ENCODE assay signal across 7 mouse cellular contexts in the genomic region with DNA sequence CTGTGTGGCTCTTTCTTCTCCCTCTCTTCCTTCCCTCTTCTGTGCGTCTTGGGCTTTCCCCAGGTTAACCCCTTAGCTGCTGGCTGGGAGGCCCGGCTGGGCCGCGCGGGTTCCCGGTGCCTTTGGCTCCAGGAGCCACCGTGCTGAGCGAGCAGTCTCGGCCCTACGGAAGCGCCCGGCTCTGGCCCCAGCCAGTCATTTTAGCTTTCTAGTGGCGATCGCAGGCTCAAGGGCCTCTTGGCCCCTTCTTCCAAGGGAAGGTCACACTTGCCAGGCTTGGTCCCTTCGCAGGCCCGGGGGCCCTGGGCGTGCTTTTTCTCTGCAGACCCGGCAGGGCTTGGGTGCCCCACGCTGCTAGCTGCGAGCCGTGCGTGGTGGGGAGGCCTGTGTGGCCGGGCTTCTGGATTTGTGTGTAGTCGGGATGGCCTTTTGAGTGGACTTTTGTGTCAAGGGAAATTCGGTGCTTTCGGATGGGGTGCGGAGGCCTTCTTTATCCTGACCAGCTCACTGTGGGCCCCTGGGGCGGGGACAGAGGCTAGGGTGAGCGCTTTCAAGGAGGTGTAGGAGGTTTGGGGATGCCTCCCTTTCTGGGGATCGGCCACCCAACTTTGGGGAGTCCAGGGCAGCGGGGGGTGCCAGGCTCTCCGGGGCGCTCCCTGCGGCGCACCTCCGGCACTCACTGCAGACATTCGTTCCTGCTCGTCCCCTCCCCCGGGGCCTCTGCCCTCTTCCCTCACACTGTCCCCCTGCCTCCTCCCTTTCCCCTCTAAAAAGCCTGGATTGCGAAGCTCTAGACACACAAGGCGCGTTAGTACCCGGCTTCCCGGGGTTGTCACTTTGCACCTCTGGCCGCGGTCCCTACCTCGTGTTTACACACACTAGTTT. TPM values are rescaled to one million over a fixed set of nuclear protein-coding genes. Genes with fewer than 3 reads are reported as not detected.
DNase-seq lines count a peak whose midpoint lies in the region; ATAC-seq and TF ChIP-seq lines count a peak whose summit lies in the region.

No protein-coding gene starts in this region.

- no peak for TF ChIP-seq EP300 in stomach, postnatal 0 days (optimal IDR thresholded peaks at IDR 0.05)

- WGBS in intestine, embryonic 14.5 days = under 1% methylated on average over 45 of the region's 47 CpGs
- WGBS in limb, embryonic 15.5 days = 1% methylated on average over 44 of the region's 47 CpGs
- WGBS in midbrain, embryonic 15.5 days = under 1% methylated on average over 47 of the region's 47 CpGs
- WGBS in stomach, postnatal 0 days = 1% methylated on average over 45 of the region's 47 CpGs

- peak; percentile 86 for DNase-seq in R1 (ENCODE audit: low read depth, low spot score)
- peak; percentile 69 for DNase-seq in gastrocnemius, postnatal 25 days
- peak; percentile 88 for DNase-seq in intestine, embryonic 14.5 days (ENCODE audit: low spot score)
- peak; percentile 83 for DNase-seq in stomach, postnatal 0 days (ENCODE audit: low spot score)

- peaks cover 18% of the 10 kb centered on the region for H3K4me1 ChIP-seq in brown adipose tissue, adult 24 weeks (ENCODE audit: control insufficient read depth, insufficient read depth, insufficient read length, low read length)
- H3K4me1 ChIP-seq in intestine, embryonic 14.5 days (replicated peaks; ENCODE audit: control insufficient read depth, insufficient read depth, low read length) = peaks cover 44% of the 10 kb centered on the region
- peaks cover 50% of the 10 kb centered on the region for H3K4me1 ChIP-seq in limb, embryonic 15.5 days
- H3K4me1 ChIP-seq in midbrain, embryonic 15.5 days = peaks cover 56% of the 10 kb centered on the region
- H3K4me1 ChIP-seq in stomach, postnatal 0 days (replicated peaks; ENCODE audit: control insufficient read depth, insufficient read depth) = peaks cover 9% of the 10 kb centered on the region

- ATAC-seq in intestine, embryonic 14.5 days (replicated peaks; ENCODE audit: low FRiP score, low TSS enrichment, low read depth) = peak; percentile 56
- ATAC-seq in limb, embryonic 15.5 days (ENCODE audit: insufficient number of reproducible peaks, low FRiP score, low TSS enrichment, low read depth) = 0 out of 2 replicates have a peak, but pooled peaks have one; percentile 11
- ATAC-seq in midbrain, embryonic 15.5 days (replicated peaks) = 0 out of 2 replicates have a peak, but pooled peaks have one; percentile 51
- ATAC-seq in stomach, postnatal 0 days (ENCODE audit: low FRiP score, low TSS enrichment) = peak; percentile 63

- H3K27ac ChIP-seq in brown adipose tissue, adult 24 weeks (replicated peaks; ENCODE audit: low read depth, low read length) = peak overlapping the region; percentile 87
- peak overlapping the region; percentile 99 for H3K27ac ChIP-seq in intestine, embryonic 14.5 days (ENCODE audit: low read depth)
- H3K27ac ChIP-seq in limb, embryonic 15.5 days = peak overlapping the region; percentile 98
- H3K27ac ChIP-seq in midbrain, embryonic 15.5 days = peak overlapping the region; percentile 93
- peak overlapping the region; percentile 99 for H3K27ac ChIP-seq in stomach, postnatal 0 days (replicated peaks)

- peak overlapping the region; percentile 94 for H3K4me2 ChIP-seq in intestine, embryonic 14.5 days (ENCODE audit: low read length)
- peak overlapping the region; percentile 81 for H3K4me2 ChIP-seq in limb, embryonic 15.5 days
- H3K4me2 ChIP-seq in midbrain, embryonic 15.5 days = peak overlapping the region; percentile 62
- peak overlapping the region; percentile 86 for H3K4me2 ChIP-seq in stomach, postnatal 0 days (replicated peaks; ENCODE audit: low read depth)

- H3K27me3 ChIP-seq in intestine, embryonic 14.5 days (replicated peaks; ENCODE audit: control insufficient read depth, insufficient read depth, low read length) = no peaks in the 10 kb centered on the region
- H3K27me3 ChIP-seq in limb, embryonic 15.5 days = no peaks in the 10 kb centered on the region
- no peaks in the 10 kb centered on the region for H3K27me3 ChIP-seq in midbrain, embryonic 15.5 days (replicated peaks)
- H3K27me3 ChIP-seq in stomach, postnatal 0 days (ENCODE audit: control insufficient read depth, insufficient read depth, low read length) = no peaks in the 10 kb centered on the region

- no peak for TF ChIP-seq CTCF in stomach, postnatal 0 days (IDR thresholded peaks at IDR 0.05; ENCODE audit: low read depth)

- H3K9ac ChIP-seq in intestine, embryonic 14.5 days (ENCODE audit: low read length) = peak overlapping the region; percentile 98
- H3K9ac ChIP-seq in limb, embryonic 15.5 days = peak overlapping the region; percentile 94
- peak overlapping the region; percentile 75 for H3K9ac ChIP-seq in midbrain, embryonic 15.5 days
- H3K9ac ChIP-seq in stomach, postnatal 0 days (ENCODE audit: low read length) = peak overlapping the region; percentile 98

- H3K4me3 ChIP-seq in brown adipose tissue, adult 24 weeks (ENCODE audit: insufficient read depth, low read depth, low read length) = peak overlapping the region; percentile 85
- peak overlapping the region; percentile 91 for H3K4me3 ChIP-seq in intestine, embryonic 14.5 days (ENCODE audit: low read depth, low read length)
- H3K4me3 ChIP-seq in limb, embryonic 15.5 days = peak overlapping the region; percentile 74
- peak overlapping the region; percentile 60 for H3K4me3 ChIP-seq in midbrain, embryonic 15.5 days
- peak overlapping the region; percentile 84 for H3K4me3 ChIP-seq in stomach, postnatal 0 days (ENCODE audit: low read depth, low read length)

- no peaks in the 10 kb centered on the region for H3K9me3 ChIP-seq in intestine, embryonic 14.5 days (ENCODE audit: control insufficient read depth, low read length)
- no peaks in the 10 kb centered on the region for H3K9me3 ChIP-seq in limb, embryonic 15.5 days
- no peaks in the 10 kb centered on the region for H3K9me3 ChIP-seq in midbrain, embryonic 15.5 days
- H3K9me3 ChIP-seq in stomach, postnatal 0 days (ENCODE audit: control insufficient read depth, low read length) = no peaks in the 10 kb centered on the region

- peaks cover 7% of the 10 kb centered on the region; the same call in 1 of the 2 replicates for H3K36me3 ChIP-seq in intestine, embryonic 14.5 days (ENCODE audit: control insufficient read depth, insufficient read depth, low read length)
- H3K36me3 ChIP-seq in limb, embryonic 15.5 days = no peaks in the 10 kb centered on the region
- H3K36me3 ChIP-seq in midbrain, embryonic 15.5 days (replicated peaks) = no peaks in the 10 kb centered on the region
- no peaks in the 10 kb centered on the region for H3K36me3 ChIP-seq in stomach, postnatal 0 days (ENCODE audit: control insufficient read depth, insufficient read depth, low read length)

RNA-seq across cellular contexts. Expression of a gene that starts 2.2 kb away (rescaled TPM):
- 8.1 and 8.5 TPM in 2 replicates for polyA plus RNA-seq in brown adipose tissue, adult 24 weeks (2012; ENCODE audit: insufficient read depth, insufficient read length, missing spikeins)
- total RNA-seq in gastrocnemius, postnatal 25 days (2021) = 1 to 10 TPM; 7.8 to 8.8 TPM
- polyA plus RNA-seq in intestine, embryonic 14.5 days (2014; fragmentation: Nextera tagmentation; extraction: Ambion mirVana) = 97.2 and 99.2 TPM in 2 replicates
- 85.4 and 90.5 TPM in 2 replicates for polyA plus RNA-seq in limb, embryonic 15.5 days (2015; fragmentation: Nextera tagmentation; extraction: Ambion mirVana)
- 729 and 759 TPM in 2 replicates for polyA plus RNA-seq in midbrain, embryonic 15.5 days (2015; fragmentation: Nextera tagmentation; extraction: Ambion mirVana)
- 40.6 and 41.7 TPM in 2 replicates for polyA plus RNA-seq in stomach, postnatal 0 days (2015; fragmentation: Nextera tagmentation; extraction: Ambion mirVana)

Comparison
In these comparisons a context has a peak if more than half of its experiments do, and no peak if none do; other contexts are left out.
1. Peak in every context shown above with its lines: DNase-seq, ATAC-seq, H3K4me3 ChIP-seq and H3K27ac ChIP-seq.
2. ATAC-seq: peak in every context shown above with its lines; median percentile 63 in stomach, postnatal 0 days; 56 in intestine, embryonic 14.5 days; 51 in midbrain, embryonic 15.5 days; 11 in limb, embryonic 15.5 days.